Mouse (Mus musculus): ENCODE results near the gene Gjb3.

Gene Gjb3

GRCm38 (mm10) chr4:127330181-127331100 is at the start of gene Gjb3:
Gene Gjb3, minus strand, starts transcription at chr4:127330844.
- no peak for DNase-seq (ENCODE audit: low read depth, low spot score)

GRCm38 (mm10) chr4:127377344-127377743 is 46.7 kb upstream of the Gjb3 start:
- no peak for DNase-seq (ENCODE audit: low read depth, low spot score)

DNA sequence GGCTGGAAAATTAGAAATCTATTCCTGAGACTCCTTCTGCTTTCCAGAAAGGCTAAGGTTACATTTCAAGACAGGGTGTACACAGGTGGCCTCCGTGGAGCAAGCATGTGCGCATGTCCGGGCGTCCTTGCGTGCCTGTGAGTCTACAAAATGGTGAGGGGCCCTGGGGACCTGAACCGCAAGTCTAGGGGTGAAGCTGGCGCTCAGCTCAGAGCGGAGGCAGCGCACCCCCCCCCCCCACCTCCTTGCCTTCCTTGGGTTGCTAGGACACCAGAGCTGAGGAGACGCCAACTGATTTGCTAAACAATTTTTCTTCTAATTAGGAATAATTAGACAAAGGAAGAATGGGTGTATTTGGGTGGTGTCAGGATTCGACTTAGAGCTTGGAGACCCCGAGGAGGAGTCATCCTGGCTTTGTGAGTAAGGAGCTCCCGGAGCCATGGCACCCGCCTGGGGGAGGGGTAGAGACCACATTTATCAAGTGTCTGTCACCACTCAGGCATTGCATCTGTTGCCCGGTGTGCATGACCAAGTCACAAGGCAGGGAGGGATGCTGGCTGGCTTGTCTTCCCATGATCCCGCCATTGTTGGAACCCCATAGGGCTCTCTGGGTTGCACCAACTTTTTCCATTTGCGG is 45.0 kb upstream of the Gjb3 start:
- no peak for DNase-seq (ENCODE audit: low read depth, low spot score)

DNA sequence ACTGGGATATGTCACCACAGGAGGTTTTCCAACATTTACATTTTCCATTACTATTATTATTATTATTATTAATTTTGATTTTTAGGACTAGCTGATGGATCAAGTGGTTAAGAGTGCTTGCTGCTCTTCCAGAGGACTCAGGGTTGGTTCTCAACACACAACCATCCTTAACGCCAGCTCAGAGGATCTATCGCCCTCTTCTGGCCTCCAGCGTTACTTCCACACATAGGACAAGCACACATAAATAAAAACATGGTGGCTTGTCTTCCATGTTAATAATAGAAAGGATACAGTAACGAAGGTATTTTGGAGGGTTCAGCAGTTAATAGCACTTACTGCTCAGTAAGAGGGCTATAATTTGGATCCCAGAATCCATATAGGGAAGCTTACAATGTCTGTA is 44.0 kb upstream of the Gjb3 start:
- no peak for DNase-seq (ENCODE audit: low read depth, low spot score)

DNA sequence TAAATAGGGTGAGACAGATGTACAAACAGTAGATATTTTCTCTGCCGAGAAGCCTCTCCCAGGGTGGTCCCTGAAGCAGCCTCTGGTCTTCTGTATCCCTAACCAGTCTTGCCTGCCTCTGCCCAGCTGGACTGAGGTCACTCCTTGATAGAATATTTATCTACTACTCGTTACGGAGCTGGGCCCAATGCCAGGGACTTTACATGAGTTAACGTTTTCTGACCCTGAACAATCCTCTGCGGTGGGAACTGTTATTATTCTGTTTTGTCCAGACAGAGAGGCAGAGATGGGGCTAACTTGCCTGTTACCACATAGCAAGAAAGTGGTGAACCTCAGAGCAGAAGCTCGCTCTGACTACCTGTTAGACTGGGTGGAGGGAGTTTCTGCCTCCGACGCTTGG is 42.8 kb upstream of the Gjb3 start:
- no peak for DNase-seq (ENCODE audit: low read depth, low spot score)

- DNase-seq (ENCODE audit: low read depth, low spot score): no peak
Observed at GRCm38 (mm10) chr4:127371546-127371945, 40.9 kb upstream of the Gjb3 start.

- no peak for DNase-seq (ENCODE audit: low read depth, low spot score)
Observed at GRCm38 (mm10) chr4:127370447-127370846, 39.8 kb upstream of the Gjb3 start.

DNA sequence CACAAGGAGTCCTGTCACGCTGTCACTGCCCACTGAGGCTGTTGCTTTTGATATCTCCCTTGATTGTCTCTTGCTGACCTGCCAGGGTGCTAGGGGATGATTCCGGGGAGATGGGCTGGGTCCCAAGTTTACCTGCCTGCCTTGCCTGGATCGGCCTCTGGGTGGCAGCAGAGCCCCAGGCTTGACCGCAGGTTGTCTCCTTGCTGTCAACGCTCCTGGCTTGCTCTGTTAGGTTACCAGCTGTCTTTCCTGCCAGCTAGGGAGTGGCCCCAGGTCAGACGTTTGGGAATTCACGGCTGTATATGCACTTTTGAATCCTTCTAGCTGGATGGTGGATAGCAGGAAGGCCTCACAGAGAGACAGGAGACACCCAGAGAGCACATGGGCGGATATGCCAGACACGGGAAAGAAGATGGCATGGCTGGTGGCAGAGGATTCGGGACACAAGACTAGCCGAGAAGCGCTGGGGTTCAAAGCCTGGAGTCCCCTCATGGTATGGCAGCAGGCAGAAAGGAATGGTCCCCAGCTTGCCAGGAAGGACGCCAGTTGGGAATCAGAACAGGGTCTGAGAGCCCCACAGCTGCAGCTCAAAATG is 37.8 kb upstream of the Gjb3 start:
- no peak for DNase-seq (ENCODE audit: low read depth, low spot score)

DNA sequence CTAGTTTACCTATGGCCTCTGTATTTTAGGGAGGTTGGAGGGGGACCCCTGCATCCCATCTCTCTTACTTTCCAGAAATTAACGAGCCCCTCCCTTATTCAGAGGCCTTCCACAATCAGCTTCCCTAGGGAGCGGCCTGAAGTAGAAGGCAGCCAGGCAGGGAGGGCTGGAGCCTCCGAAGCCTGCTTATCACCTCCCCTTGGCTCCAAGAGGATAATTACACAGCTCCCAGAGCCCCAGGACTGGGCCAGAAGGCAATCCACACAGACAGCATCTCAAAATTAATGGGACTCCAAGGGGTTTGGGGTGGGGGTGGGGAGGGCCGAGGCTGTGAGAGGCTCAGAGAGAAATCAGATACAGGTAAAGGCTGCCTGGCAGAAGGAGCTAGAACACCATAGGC is 35.2 kb upstream of the Gjb3 start:
- DNase-seq (ENCODE audit: low read depth, low spot score): no peak

DNA sequence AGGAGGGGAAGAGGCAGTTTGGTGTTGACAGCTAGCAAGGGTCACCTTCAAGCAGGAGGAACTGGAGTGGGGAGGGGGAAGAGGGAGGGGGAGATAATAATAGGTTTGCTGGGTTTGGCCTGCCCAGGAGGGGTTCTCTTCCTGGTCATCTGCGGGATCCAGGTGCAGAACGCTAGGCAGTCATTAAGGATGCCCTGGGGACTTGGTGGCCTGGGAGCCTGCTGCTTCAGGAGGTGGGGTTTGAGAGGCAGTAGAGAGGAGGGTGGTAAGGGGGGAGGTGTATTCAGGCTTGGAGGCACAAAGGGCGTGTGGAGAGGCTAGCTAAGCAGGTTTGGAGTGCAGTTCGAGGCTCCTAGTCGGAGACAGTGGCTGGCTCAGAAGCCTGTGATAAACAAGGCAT is 34.8 kb upstream of the Gjb3 start:
- no peak for DNase-seq (ENCODE audit: low read depth, low spot score)

DNA sequence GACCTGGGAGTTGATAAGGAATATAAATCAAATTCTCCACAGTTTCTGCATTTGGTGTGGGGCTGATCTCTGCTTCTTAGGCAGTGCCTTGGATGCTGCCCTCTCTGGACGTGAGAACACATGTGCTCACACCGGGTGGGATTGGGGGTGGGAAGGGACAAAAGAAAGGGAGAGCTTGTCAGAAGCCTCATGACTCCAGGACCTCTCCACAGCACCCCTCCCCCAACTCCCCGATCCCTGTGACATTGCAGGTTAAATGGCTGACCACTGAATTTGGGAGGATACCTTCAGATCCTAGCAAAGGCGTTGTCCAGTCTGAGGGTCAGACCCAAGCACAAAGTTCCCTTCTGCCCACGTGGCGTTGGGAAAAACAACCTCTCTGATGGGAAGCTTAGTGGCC is 33.8 kb upstream of the Gjb3 start:
- no peak for DNase-seq (ENCODE audit: low read depth, low spot score)

GRCm38 (mm10) chr4:127363331-127363730 is 32.7 kb upstream of the Gjb3 start:
- DNase-seq (ENCODE audit: low read depth, low spot score): no peak

DNA sequence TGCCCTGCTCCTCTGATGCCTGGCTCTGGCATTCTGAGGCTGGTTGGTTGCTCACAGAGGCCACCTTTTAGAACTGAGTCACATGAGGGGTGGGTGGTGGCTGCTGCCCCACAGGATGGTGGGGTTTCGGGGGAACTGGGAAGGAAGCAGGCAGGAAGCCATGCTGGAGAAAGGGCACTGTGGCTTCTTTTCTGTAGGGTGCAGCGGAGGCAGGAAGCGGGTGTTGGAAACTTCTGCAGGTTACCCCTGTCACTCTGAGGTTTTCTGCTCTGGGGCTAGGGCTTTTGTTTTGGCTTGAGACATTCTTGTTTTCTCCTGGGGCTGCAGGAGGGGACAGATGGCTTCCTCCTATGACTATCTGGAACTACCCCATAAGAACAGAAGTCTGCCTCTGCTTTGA is 31.9 kb upstream of the Gjb3 start:
- DNase-seq (ENCODE audit: low read depth, low spot score): no peak

DNA sequence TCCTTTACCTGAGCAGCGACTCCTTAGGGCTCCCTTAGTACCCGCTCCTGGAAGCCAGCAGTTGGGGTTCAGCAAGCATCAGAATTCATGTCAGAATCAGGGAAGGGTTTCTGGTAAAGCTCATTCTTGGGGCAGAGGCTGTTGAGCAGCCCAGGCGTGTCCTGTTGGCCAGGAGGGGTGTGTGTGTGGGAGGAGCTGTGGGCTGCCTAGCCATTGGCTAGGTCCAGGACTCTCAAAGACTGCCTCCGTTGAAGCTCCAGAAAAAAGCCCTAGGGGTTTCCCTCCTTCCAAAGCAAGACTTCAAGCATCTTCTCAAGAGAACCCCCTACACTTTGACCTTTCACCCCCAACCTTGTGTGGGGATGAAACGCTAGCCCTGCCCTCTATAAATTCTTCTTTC is 27.4 kb upstream of the Gjb3 start, which contains the start of gene Gjb5:
Gene Gjb5 (minus strand): TSS at position 164 of the 400 bp plus-strand sequence.
- DNase-seq (ENCODE audit: low read depth, low spot score): no peak

- DNase-seq (ENCODE audit: low read depth, low spot score): no peak
Observed at GRCm38 (mm10) chr4:127354506-127355485, 24.2 kb upstream of the Gjb3 start.

- DNase-seq (ENCODE audit: low read depth, low spot score): no peak
Observed at GRCm38 (mm10) chr4:127353951-127354438, 23.4 kb upstream of the Gjb3 start, which contains the start of gene Gjb4. Gene Gjb4, minus strand, starts transcription at chr4:127354081.

GRCm38 (mm10) chr4:127352594-127352993 is 21.9 kb upstream of the Gjb3 start:
- no peak for DNase-seq (ENCODE audit: low read depth, low spot score)

- no peak for DNase-seq (ENCODE audit: low read depth, low spot score)
Observed at GRCm38 (mm10) chr4:127349560-127350300, 19.1 kb upstream of the Gjb3 start.

GRCm38 (mm10) chr4:127345000-127345399 is 14.4 kb upstream of the Gjb3 start:
- no peak for DNase-seq (ENCODE audit: low read depth, low spot score)

DNA sequence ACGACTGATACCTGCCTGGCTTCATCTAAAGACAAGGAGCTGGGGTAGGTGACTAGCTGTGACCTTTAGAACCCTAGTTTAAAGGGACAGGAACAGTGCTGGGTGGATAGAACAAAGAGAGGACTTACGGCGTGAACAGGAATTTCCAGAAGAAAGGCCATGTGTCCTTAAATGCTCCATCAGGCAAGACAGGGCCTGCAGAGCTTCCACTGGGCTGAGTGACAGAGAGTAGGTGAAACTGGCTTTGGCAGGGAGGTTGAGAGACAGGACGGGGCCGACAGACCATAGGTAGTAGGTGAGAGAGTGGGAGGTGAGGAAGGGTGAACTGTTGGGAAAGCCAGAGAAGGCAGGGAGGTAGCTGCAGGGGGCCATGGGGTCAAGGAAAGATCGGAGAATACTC is 10.7 kb upstream of the Gjb3 start:
- DNase-seq (ENCODE audit: low read depth, low spot score): no peak
